Mouse (Mus musculus) testis, adult 10 weeks (tissue): ENCODE measurements around the gene Psenen. TPM values are rescaled to one million over a fixed set of nuclear protein-coding genes. Genes with fewer than 3 reads are reported as not detected.

Experiments
- polyA plus RNA-seq: library from polyadenylated mRNA; stranded (reverse); fragments of 350-450 nt; fragmentation: Illumina TruSeq; extraction: RNeasy Lipid Tissue Mini Kit (QIAGEN cat#74804); gene quantifications from one replicate; pipeline ENCODE4 v1.2.3, GENCODE M21; 2014; ENCODE audit warnings: low read depth, low replicate concordance

Psenen gene
- polyA plus RNA-seq = 22.6 TPM

GRCm38 (mm10) chr7:30563117-30563905 is at the start of gene Psenen, which contains the start of the genes U2af1l4 and Gm49396:
TSS of gene Psenen (minus strand) at chr7:30563627.
TSS of gene U2af1l4 (plus strand) at chr7:30563301.
TSS of gene Gm49396 (plus strand) at chr7:30563344.

GRCm38 (mm10) chr7:30612654-30613402 is 49.4 kb upstream of the Psenen start, which contains the start of gene Upk1a:
TSS of gene Upk1a (minus strand) at chr7:30612847.

GRCm38 (mm10) chr7:30598786-30599185 is 35.4 kb upstream of the Psenen start, which contains the start of gene Zbtb32:
TSS of gene Zbtb32 (minus strand) at chr7:30598909.

GRCm38 (mm10) chr7:30588676-30589434 is 25.4 kb upstream of the Psenen start, which contains the start of gene Kmt2b:
TSS of gene Kmt2b (minus strand) at chr7:30588726.

GRCm38 (mm10) chr7:30564970-30565571 is 1.6 kb upstream of the Psenen start, which contains the start of gene Igflr1:
TSS of gene Igflr1 (plus strand) at chr7:30565427.

GRCm38 (mm10) chr7:30559443-30559954 is 3.9 kb downstream of the Psenen start, which contains the start of gene Lin37:
TSS of gene Lin37 (minus strand) at chr7:30559838.

GRCm38 (mm10) chr7:30552102-30553020 is 11.1 kb downstream of the Psenen start, which contains the start of the genes Hspb6 and Proser3:
TSS of gene Hspb6 (plus strand) at chr7:30552178.
TSS of gene Proser3 (minus strand) at chr7:30552299.

GRCm38 (mm10) chr7:30534633-30535577 is 28.5 kb downstream of the Psenen start, which contains the start of gene Arhgap33:
TSS of gene Arhgap33 (minus strand) at chr7:30535060.

Other genes starting within 250 kb of the Psenen start
- gene Syne4, start 248.8 kb downstream of the Psenen start, polyA plus RNA-seq = 0.78 TPM
- 0.57 TPM for gene E130208F15Rik, start 241.9 kb downstream of the Psenen start, polyA plus RNA-seq
- 2.2 TPM for gene Sdhaf1, start 239.7 kb downstream of the Psenen start, polyA plus RNA-seq
- not detected for gene Lrfn3, start 200.9 kb downstream of the Psenen start, polyA plus RNA-seq
- not detected for gene Tyrobp, start 149.9 kb downstream of the Psenen start, polyA plus RNA-seq
- not detected for gene Hcst, start 143.8 kb downstream of the Psenen start, polyA plus RNA-seq
- 0.10 TPM for gene Nfkbid, start 141.9 kb downstream of the Psenen start, polyA plus RNA-seq
- 1.3 TPM for gene Aplp1, start 118.1 kb downstream of the Psenen start, polyA plus RNA-seq
- not detected for gene Kirrel2, start 105.9 kb downstream of the Psenen start, polyA plus RNA-seq
- 0.07 TPM for gene Nphs1, start 105.3 kb downstream of the Psenen start, polyA plus RNA-seq
- gene Prodh2, start 70.0 kb downstream of the Psenen start, polyA plus RNA-seq = not detected
- gene Arhgap33, start 28.6 kb downstream of the Psenen start, polyA plus RNA-seq = 4.2 TPM
- 35.8 TPM for gene Hspb6, start 11.4 kb downstream of the Psenen start, polyA plus RNA-seq
- gene Proser3, start 11.3 kb downstream of the Psenen start, polyA plus RNA-seq = 5.3 TPM
- gene Lin37, start 3.8 kb downstream of the Psenen start, polyA plus RNA-seq = 9.7 TPM
- gene U2af1l4, start 326 bp downstream of the Psenen start, polyA plus RNA-seq = 13.3 TPM
- 0.97 TPM for gene Gm49396, start 283 bp downstream of the Psenen start, polyA plus RNA-seq
- not detected for gene Igflr1, start 1.8 kb upstream of the Psenen start, polyA plus RNA-seq
- 7.6 TPM for gene Kmt2b, start 25.1 kb upstream of the Psenen start, polyA plus RNA-seq
- gene Zbtb32, start 35.3 kb upstream of the Psenen start, polyA plus RNA-seq = 21.3 TPM
- not detected for gene Upk1a, start 49.2 kb upstream of the Psenen start, polyA plus RNA-seq
- gene Cox6b1, start 62.5 kb upstream of the Psenen start, polyA plus RNA-seq = 113 TPM
- not detected for gene Etv2, start 72.2 kb upstream of the Psenen start, polyA plus RNA-seq
- 0.29 TPM for gene Rbm42, start 86.7 kb upstream of the Psenen start, polyA plus RNA-seq
- 7.4 TPM for gene Haus5, start 101.4 kb upstream of the Psenen start, polyA plus RNA-seq
- 380 TPM for gene Pmis2, start 108.0 kb upstream of the Psenen start, polyA plus RNA-seq
- gene 2200002J24Rik, start 135.3 kb upstream of the Psenen start, polyA plus RNA-seq = 6.8 TPM
- gene Atp4a, start 148.6 kb upstream of the Psenen start, polyA plus RNA-seq = 0.25 TPM
- 14.5 TPM for gene Tmem147, start 165.9 kb upstream of the Psenen start, polyA plus RNA-seq
- 629 TPM for gene Gapdhs, start 180.1 kb upstream of the Psenen start, polyA plus RNA-seq
- gene Sbsn, start 187.8 kb upstream of the Psenen start, polyA plus RNA-seq = 0.59 TPM
- 5.9 TPM for gene Dmkn, start 200.1 kb upstream of the Psenen start, polyA plus RNA-seq
- gene Krtdap, start 224.3 kb upstream of the Psenen start, polyA plus RNA-seq = not detected